Mouse (Mus musculus): Measurements from ENCODE around the gene Erg. TPM values are rescaled to one million over a fixed set of nuclear protein-coding genes. Genes with fewer than 3 reads are reported as not detected.

The Erg gene
- polyA plus RNA-seq, 1 experiment from 2014 or later = 9.1 TPM

GRCm38 (mm10) chr16:95467893-95468292 lies 118.5 kb downstream of the Erg start:
- DNase-seq = no peak
- Histone ChIP-seq H3K27me3 (ENCODE audit: insufficient read depth, low read length) (no peaks in the 10 kb centered on the region), H3K36me3 (ENCODE audit: insufficient read depth) (no peaks in the 10 kb centered on the region), H3K9me3 (ENCODE audit: low read depth, low read length) (no peaks in the 10 kb centered on the region), H3K4me3 (ENCODE audit: low read depth, low read length) (no peak overlapping the region), H3K4me2 (no peak overlapping the region), H3K4me1 (ENCODE audit: insufficient read depth) (no peaks in the 10 kb centered on the region), H3K9ac (no peak overlapping the region), H3K27ac (ENCODE audit: low read depth) (no peak overlapping the region)
- whole genome bisulfite sequencing = 95% methylated on average over 2 of the region's 2 CpGs
- no peak for TF ChIP-seq CTCF (IDR thresholded peaks at IDR 0.05; ENCODE audit: low read depth)
- no peak for ATAC-seq (ENCODE audit: insufficient read depth)

DNA sequence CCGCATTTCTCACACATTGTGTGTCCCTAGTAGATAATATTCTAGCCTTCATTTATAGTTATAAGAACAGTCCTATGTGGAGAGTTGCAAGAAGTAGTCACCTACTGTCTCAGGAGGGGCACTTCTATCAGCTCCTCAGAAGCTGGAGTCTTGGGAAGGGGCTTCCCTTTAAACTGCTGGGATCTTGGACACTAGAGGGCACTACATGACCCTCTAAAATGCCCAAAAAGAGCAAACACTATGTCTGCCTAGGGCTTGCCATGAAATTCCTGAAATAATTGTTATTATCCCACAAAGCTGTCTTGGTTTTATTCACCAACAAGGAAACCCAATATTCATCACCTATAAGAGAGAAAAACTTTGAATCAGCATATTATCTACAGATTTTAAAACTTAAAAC lies 119.8 kb downstream of the Erg start:
- peak; percentile 89 for DNase-seq
- Histone ChIP-seq H3K36me3 (ENCODE audit: insufficient read depth) (no peaks in the 10 kb centered on the region), H3K27me3 (ENCODE audit: insufficient read depth, low read length) (no peaks in the 10 kb centered on the region), H3K9me3 (ENCODE audit: low read depth, low read length) (no peaks in the 10 kb centered on the region), H3K27ac (ENCODE audit: low read depth) (no peak overlapping the region), H3K9ac (no peak overlapping the region), H3K4me3 (ENCODE audit: low read depth, low read length) (no peak overlapping the region), H3K4me1 (ENCODE audit: insufficient read depth) (no peaks in the 10 kb centered on the region), H3K4me2 (no peak overlapping the region)
- ATAC-seq (ENCODE audit: insufficient read depth) = peak; percentile 57
- peak; percentile 67 for TF ChIP-seq CTCF (IDR thresholded peaks at IDR 0.05; ENCODE audit: low read depth)
- 74% methylated on average over 1 of the region's 1 CpGs for WGBS

GRCm38 (mm10) chr16:95464609-95465008 lies 121.8 kb downstream of the Erg start:
- Histone ChIP-seq H3K4me3 (ENCODE audit: low read depth, low read length) (no peak overlapping the region), H3K27me3 (ENCODE audit: insufficient read depth, low read length) (no peaks in the 10 kb centered on the region), H3K27ac (ENCODE audit: low read depth) (no peak overlapping the region), H3K9ac (no peak overlapping the region), H3K9me3 (ENCODE audit: low read depth, low read length) (no peaks in the 10 kb centered on the region), H3K36me3 (ENCODE audit: insufficient read depth) (no peaks in the 10 kb centered on the region), H3K4me2 (no peak overlapping the region), H3K4me1 (ENCODE audit: insufficient read depth) (no peaks in the 10 kb centered on the region)
- ATAC-seq (ENCODE audit: insufficient read depth) = no peak
- no peak for DNase-seq
- WGBS = 72% methylated on average over 8 of the region's 8 CpGs
- no peak for TF ChIP-seq CTCF (IDR thresholded peaks at IDR 0.05; ENCODE audit: low read depth)

DNA sequence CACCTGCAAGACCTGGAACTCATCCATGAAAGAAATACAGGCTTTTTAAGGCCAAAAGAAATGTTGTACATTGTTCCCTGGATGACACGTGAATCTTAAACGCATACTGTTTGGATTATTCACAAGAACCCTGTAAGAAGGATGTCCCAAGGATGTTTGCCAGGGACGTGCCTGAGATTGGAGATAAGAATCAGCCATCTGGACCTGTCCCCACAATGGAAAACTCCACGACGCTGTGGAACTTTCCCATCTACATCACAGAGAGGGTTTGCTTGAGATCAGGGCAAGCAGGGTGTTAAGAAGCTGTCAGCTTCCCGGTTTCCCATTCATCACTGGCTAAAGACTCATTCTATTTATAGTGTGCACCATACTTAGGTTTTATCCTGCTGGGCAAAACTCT lies 122.6 kb downstream of the Erg start:
- Histone ChIP-seq H3K4me3 (ENCODE audit: low read depth, low read length) (no peak overlapping the region), H3K9me3 (ENCODE audit: low read depth, low read length) (no peaks in the 10 kb centered on the region), H3K36me3 (ENCODE audit: insufficient read depth) (no peaks in the 10 kb centered on the region), H3K4me2 (no peak overlapping the region), H3K27me3 (ENCODE audit: insufficient read depth, low read length) (no peaks in the 10 kb centered on the region), H3K4me1 (ENCODE audit: insufficient read depth) (no peaks in the 10 kb centered on the region), H3K9ac (no peak overlapping the region), H3K27ac (ENCODE audit: low read depth) (no peak overlapping the region)
- 13% methylated on average over 6 of the region's 6 CpGs for WGBS
- DNase-seq (peak; percentile 65), ATAC-seq (ENCODE audit: insufficient read depth) (no peak)
- TF ChIP-seq CTCF (IDR thresholded peaks at IDR 0.05; ENCODE audit: low read depth) = no peak

DNA sequence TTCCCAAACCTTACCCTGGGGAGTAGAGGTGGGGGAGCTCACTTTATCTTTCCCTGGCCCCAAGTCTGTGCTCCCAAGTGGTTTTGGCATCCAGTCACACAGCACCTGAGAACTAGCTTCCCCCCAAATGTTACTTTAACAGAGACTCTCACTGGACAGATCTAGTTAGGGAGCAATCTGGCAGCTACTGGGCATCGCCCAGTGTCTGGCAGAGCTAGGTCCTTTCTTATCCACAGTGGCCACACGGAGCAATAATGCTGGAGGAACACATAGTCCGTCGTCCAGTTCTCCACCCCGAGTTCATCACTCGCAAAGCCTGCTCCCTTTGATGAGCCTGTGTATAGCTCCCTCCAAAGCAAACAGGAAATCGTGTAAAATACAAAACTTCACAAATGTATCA lies 124.5 kb downstream of the Erg start:
- H3K27ac ChIP-seq (ENCODE audit: low read depth) = no peak overlapping the region

DNA sequence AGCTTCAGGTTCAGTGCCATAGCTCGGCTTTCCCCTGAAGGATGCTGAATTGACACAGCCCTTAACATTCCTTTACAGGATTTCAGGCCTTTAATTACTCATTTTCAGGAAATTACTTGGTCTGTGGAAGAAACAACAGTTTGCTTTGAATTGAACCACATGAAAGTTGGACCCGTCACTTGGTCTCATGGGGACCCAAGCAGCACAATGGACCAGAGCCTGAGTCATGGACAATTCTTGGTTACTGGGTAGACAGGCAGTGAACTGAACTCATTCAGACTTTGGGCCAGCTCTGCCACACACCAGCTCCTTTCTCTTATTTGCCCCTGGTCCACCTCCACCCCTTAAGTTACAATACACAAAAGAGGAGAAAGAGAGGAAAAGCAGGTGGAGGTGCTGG lies 126.1 kb downstream of the Erg start:
- ATAC-seq (ENCODE audit: insufficient read depth) = no peak
- H3K27ac ChIP-seq (ENCODE audit: low read depth) = no peak overlapping the region
- WGBS = 75% methylated on average over 2 of the region's 2 CpGs

More for the DNA sequence above, 124.5 kb downstream of the Erg start:
- no peaks in the 10 kb centered on the region for H3K27me3 ChIP-seq (ENCODE audit: insufficient read depth, low read length)
- 50% methylated on average over 7 of the region's 7 CpGs for WGBS
- no peaks in the 10 kb centered on the region for H3K36me3 ChIP-seq (ENCODE audit: insufficient read depth)
- H3K9me3 ChIP-seq (ENCODE audit: low read depth, low read length) = no peaks in the 10 kb centered on the region
- H3K4me1 ChIP-seq (ENCODE audit: insufficient read depth) = no peaks in the 10 kb centered on the region
- no peak for ATAC-seq (ENCODE audit: insufficient read depth)
- no peak overlapping the region for H3K4me2 ChIP-seq
- no peak overlapping the region for H3K9ac ChIP-seq
- H3K4me3 ChIP-seq (ENCODE audit: low read depth, low read length) = no peak overlapping the region
- DNase-seq = no peak
- TF ChIP-seq CTCF (IDR thresholded peaks at IDR 0.05; ENCODE audit: low read depth) = no peak

DNA sequence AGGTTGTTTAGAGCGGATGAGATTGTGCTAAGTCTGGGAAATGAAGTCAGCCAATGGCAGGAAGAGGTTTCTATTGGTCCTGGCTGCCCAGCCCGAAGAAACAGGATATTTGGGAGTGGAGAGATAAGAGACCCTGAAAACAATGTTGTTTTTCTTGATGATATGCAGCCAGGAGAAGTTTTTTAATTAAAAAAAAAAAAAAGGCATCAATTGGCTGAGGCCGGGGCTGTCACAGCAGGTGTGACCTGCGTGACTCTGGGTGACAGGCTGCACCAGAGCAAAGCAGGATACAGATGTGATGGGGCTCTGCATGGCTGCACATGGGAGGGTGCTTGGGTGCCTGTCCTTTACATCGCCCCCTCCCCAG lies 127.1 kb downstream of the Erg start:
- H3K27ac ChIP-seq (ENCODE audit: low read depth) = no peak overlapping the region
- no peak overlapping the region for H3K9ac ChIP-seq
- peak overlapping the region; percentile 35 for H3K4me3 ChIP-seq (ENCODE audit: low read depth, low read length)
- DNase-seq = peak; percentile 27
- H3K36me3 ChIP-seq (ENCODE audit: insufficient read depth) = no peaks in the 10 kb centered on the region
- no peaks in the 10 kb centered on the region for H3K9me3 ChIP-seq (ENCODE audit: low read depth, low read length)
- peak; percentile 68 for ATAC-seq (ENCODE audit: insufficient read depth)
- WGBS = 60% methylated on average over 5 of the region's 5 CpGs
- no peak for TF ChIP-seq CTCF (IDR thresholded peaks at IDR 0.05; ENCODE audit: low read depth)
- no peaks in the 10 kb centered on the region for H3K4me1 ChIP-seq (ENCODE audit: insufficient read depth)
- H3K27me3 ChIP-seq (ENCODE audit: insufficient read depth, low read length) = no peaks in the 10 kb centered on the region
- no peak overlapping the region for H3K4me2 ChIP-seq

More for the DNA sequence above, 126.1 kb downstream of the Erg start:
- Histone ChIP-seq H3K9me3 (ENCODE audit: low read depth, low read length) (no peaks in the 10 kb centered on the region), H3K9ac (no peak overlapping the region), H3K4me2 (no peak overlapping the region), H3K27me3 (ENCODE audit: insufficient read depth, low read length) (no peaks in the 10 kb centered on the region), H3K36me3 (ENCODE audit: insufficient read depth) (no peaks in the 10 kb centered on the region), H3K4me1 (ENCODE audit: insufficient read depth) (no peaks in the 10 kb centered on the region), H3K4me3 (ENCODE audit: low read depth, low read length) (no peak overlapping the region)
- DNase-seq = no peak
- no peak for TF ChIP-seq CTCF (IDR thresholded peaks at IDR 0.05; ENCODE audit: low read depth)

All from lung, embryonic 14.5 days (tissue).